17 mouse cellular contexts compared by ENCODE assay signal in genomic region chr13:36531893-36532292, GRCm38 (mm10).
DNase-seq lines count a peak whose midpoint lies in the region; ATAC-seq lines count a peak whose summit lies in the region.
"Had no signal": no experiment of that assay in that cellular context is flagged by ENCODE, and none has a peak within 500 bp of the region (broad histone marks: within the 10 kb centered on the region; RNA-seq: fewer than 3 reads in every experiment).

No protein-coding gene starts in this region.

- peaks cover 13 to 21% of the 10 kb centered on the region in 2 experiments for H3K4me1 ChIP-seq in heart, embryonic 14.5 days (ENCODE audit: control insufficient read depth in 2 of 2, insufficient read depth in 2 of 2, low read length in 2 of 2)

- no peaks in the 10 kb centered on the region for H3K36me3 ChIP-seq in heart, embryonic 14.5 days (ENCODE audit: control insufficient read depth, insufficient read depth, low read length)

- H3K9me3 ChIP-seq in heart, embryonic 14.5 days (ENCODE audit: control insufficient read depth, low read length) = no peaks in the 10 kb centered on the region
- H3K9me3 ChIP-seq: forebrain, embryonic 13.5 days had no signal

- no peak overlapping the region for H3K4me3 ChIP-seq in heart, embryonic 14.5 days (ENCODE audit: control insufficient read depth in 1 of 2, insufficient read depth in 1 of 2, low read depth in 1 of 2, low read length in 2 of 2)
- H3K4me3 ChIP-seq: forebrain, embryonic 13.5 days had no signal

- 0 out of 2 replicates have a peak, but pooled peaks have one; percentile 24 for ATAC-seq in heart, embryonic 14.5 days (ENCODE audit: insufficient number of reproducible peaks, insufficient read depth, low FRiP score, low read depth)
- ATAC-seq: CD4-positive, CD25-positive, alpha-beta regulatory T cell, adult 4 months; forebrain, embryonic 13.5 days; hindbrain, postnatal 0 days had no signal

- peak overlapping the region; percentile 25 to 50; a peak in 2 of 4 replicates for H3K27ac ChIP-seq in heart, embryonic 14.5 days (replicated peaks in 1 of 2; ENCODE audit: control insufficient read depth in 1 of 2, insufficient read depth in 1 of 2, low read depth in 2 of 2, low read length in 2 of 2)
- H3K27ac ChIP-seq: forebrain, embryonic 13.5 days; hindbrain, postnatal 0 days; liver, embryonic 14.5 days had no signal

- 27% methylated on average over 3 of the region's 3 CpGs for WGBS in heart, embryonic 14.5 days

- no peak for DNase-seq in heart, postnatal 14 days
- DNase-seq in layer of hippocampus, adult 9-10 months (ENCODE audit: low spot score) = peak; percentile 15
- DNase-seq in layer of hippocampus, postnatal 36 days = no peak
- peak; percentile 57 to 83 for DNase-seq in frontal cortex, postnatal 36 days (ENCODE audit: low spot score in 2 of 2)
- peak; percentile 59 for DNase-seq in right cerebral cortex, postnatal 25 days
- DNase-seq in cerebellum, postnatal 36 days = no peak
- DNase-seq: cerebellum, adult 2 months; gastrocnemius, postnatal 36 days; kidney, postnatal 25 days; lung, postnatal 10 days; retina, postnatal 1 day; thymus, adult 18-20 months had no signal

- intact Hi-C loops in heart, postnatal 14 days (cut with DNase I) = no loop called here

- no peak overlapping the region for H3K4me2 ChIP-seq in heart, embryonic 14.5 days (ENCODE audit: low read length)
- H3K4me2 ChIP-seq: forebrain, embryonic 13.5 days had no signal

- no peak overlapping the region for H3K9ac ChIP-seq in heart, embryonic 14.5 days (ENCODE audit: low read length)
- H3K9ac ChIP-seq: forebrain, embryonic 13.5 days; liver, embryonic 14.5 days had no signal

- no peaks in the 10 kb centered on the region for H3K27me3 ChIP-seq in heart, embryonic 14.5 days (ENCODE audit: control insufficient read depth, insufficient read depth, low read length)
- H3K27me3 ChIP-seq: forebrain, embryonic 13.5 days had no signal

Comparison
In these comparisons a context has a peak if more than half of its experiments do, and no peak if none do; other contexts are left out.
1. DNase-seq: peak in layer of hippocampus, adult 9-10 months (single experiment), frontal cortex, postnatal 36 days (2 of 2) and right cerebral cortex, postnatal 25 days (single experiment); none in heart, postnatal 14 days (0 of 2), layer of hippocampus, postnatal 36 days (0 of 2) and cerebellum, postnatal 36 days (0 of 2).